Mouse (Mus musculus) liver, adult (tissue): ENCODE data around the gene Safb.

ENCODE experiments used
- GATA4 ChIP-seq: IDR thresholded peaks from 2 replicates; pipeline ENCODE4 v1.6.1; 2014; ENCODE audit warnings: mild to moderate bottlenecking, low read length; ENCODE audit not compliant: insufficient replicate concordance

Safb gene

GRCm38 (mm10) chr17:56584257-56585130, at the start of gene Safb, which contains the start of gene Safb2:
Gene Safb (plus strand): TSS chr17:56584825.
Gene Safb2 (minus strand): TSS chr17:56584585.
- no peak for TF ChIP-seq GATA4

- no peak for TF ChIP-seq GATA4
These were observed 48.4 kb upstream of the Safb start for GRCm38 (mm10) chr17:56536192-56536591.

GRCm38 (mm10) chr17:56536874-56537273, 47.8 kb upstream of the Safb start:
- no peak for TF ChIP-seq GATA4

- no peak for TF ChIP-seq GATA4
These were observed 46.7 kb upstream of the Safb start for GRCm38 (mm10) chr17:56537912-56538311.

GRCm38 (mm10) chr17:56540562-56540975, 44.1 kb upstream of the Safb start:
- no peak for TF ChIP-seq GATA4

- no peak for TF ChIP-seq GATA4
These were observed 41.9 kb upstream of the Safb start for GRCm38 (mm10) chr17:56542736-56543135.

- no peak for TF ChIP-seq GATA4
These were observed 40.9 kb upstream of the Safb start for GRCm38 (mm10) chr17:56543684-56544224.

GRCm38 (mm10) chr17:56544699-56545387, 39.8 kb upstream of the Safb start:
- no peak for TF ChIP-seq GATA4

- no peak for TF ChIP-seq GATA4
These were observed 38.7 kb upstream of the Safb start for GRCm38 (mm10) chr17:56545945-56546344.

- no peak for TF ChIP-seq GATA4
These were observed 38.0 kb upstream of the Safb start for GRCm38 (mm10) chr17:56546576-56546975.

GRCm38 (mm10) chr17:56547116-56547845, 37.3 kb upstream of the Safb start:
- no peak for TF ChIP-seq GATA4

GRCm38 (mm10) chr17:56547846-56548604, 36.6 kb upstream of the Safb start:
- no peak for TF ChIP-seq GATA4

GRCm38 (mm10) chr17:56548605-56549105, 36.0 kb upstream of the Safb start:
- no peak for TF ChIP-seq GATA4

GRCm38 (mm10) chr17:56550784-56551475, 33.7 kb upstream of the Safb start:
- no peak for TF ChIP-seq GATA4
